Mouse (Mus musculus) stomach, postnatal 0 days (tissue): Measurements from ENCODE around the gene Ciao1.

Experiments used
- CTCF ChIP-seq: IDR thresholded peaks from 2 replicates; pipeline ENCODE4 v1.5.1; 2016; ENCODE audit warnings: antibody characterized with exemption, low read depth, mild to moderate bottlenecking, moderate library complexity
- EP300 ChIP-seq: optimal IDR thresholded peaks from 2 replicates; pipeline ENCODE3; 2016; ENCODE audit warnings: antibody characterized with exemption

DNA sequence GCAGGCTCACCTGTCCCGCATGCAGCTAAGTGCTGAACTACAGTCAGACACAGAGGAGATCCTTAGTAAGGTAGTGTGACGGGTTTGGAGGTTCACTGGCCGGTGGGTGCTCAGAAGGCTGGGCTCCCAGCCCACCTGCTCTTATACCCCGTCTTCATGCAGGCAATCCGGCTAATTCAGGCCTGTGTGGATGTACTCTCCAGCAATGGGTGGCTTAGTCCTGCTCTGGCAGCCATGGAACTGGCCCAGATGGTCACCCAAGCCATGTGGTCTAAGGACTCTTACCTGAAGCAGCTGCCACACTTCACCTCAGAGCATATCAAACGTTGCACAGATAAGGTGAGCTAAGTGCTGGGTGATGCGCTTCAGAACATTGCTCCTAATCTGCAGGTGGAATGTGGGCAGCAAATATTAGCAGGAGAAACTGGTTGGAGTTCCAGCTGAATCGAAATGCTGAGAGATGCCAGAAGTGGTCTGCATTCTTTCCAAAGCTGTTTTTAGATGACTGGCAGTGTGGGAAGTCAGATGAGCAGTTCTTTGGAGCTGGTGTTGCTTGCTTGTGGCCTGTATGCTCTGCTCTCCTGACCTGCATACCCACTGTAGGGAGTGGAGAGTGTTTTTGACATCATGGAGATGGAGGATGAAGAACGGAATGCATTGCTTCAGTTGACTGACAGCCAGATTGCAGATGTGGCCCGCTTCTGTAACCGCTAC lies 9.6 kb downstream of the Ciao1 start:
- TF ChIP-seq CTCF (no peak), EP300 (no peak)
